25 mouse cellular contexts compared by ENCODE assay signal in the genomic region with DNA sequence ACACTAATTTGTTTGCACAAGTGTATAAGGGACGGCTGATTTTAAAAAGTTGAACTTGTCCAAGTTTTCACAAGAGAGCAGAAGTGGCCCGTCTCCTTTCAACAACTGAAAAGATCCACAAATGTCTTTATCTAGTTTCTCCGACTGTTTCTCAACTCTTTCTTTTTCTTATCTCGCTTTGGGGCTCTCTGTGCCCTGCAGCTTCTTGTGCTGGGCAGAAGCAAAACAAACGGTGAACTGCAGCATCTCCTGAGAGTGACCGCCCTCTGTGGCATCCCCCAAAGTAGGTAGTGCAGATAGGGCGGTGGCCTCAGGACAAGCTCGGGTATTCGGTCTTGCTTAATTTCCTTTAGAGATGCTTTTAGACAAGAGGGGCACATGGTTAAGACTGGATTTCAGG.
DNase-seq lines count a peak whose midpoint lies in the region; ATAC-seq lines count a peak whose summit lies in the region.
"Had no signal": no experiment of that assay in that cellular context is flagged by ENCODE, and none has a peak within 500 bp of the region (broad histone marks: within the 10 kb centered on the region; RNA-seq: fewer than 3 reads in every experiment).

No protein-coding gene starts in this region.

- no peak for ATAC-seq in heart, embryonic 12.5 days (ENCODE audit: insufficient number of reproducible peaks, low FRiP score)
- peak; percentile 42; the same call in 1 of the 2 replicates for ATAC-seq in granulocyte monocyte progenitor cell, adult 5-6 weeks (replicated peaks; ENCODE audit: poor library complexity, severe bottlenecking)
- peak; percentile 67 for ATAC-seq in liver, embryonic 15.5 days (ENCODE audit: insufficient read depth)
- ATAC-seq in forebrain, embryonic 12.5 days (ENCODE audit: low FRiP score): no peak
- ATAC-seq in forebrain, embryonic 15.5 days (replicated peaks): no peak
- ATAC-seq in intestine, embryonic 15.5 days: no peak
- ATAC-seq: hindbrain, postnatal 0 days; intestine, postnatal 0 days; midbrain, embryonic 16.5 days had no signal

- no peaks in the 10 kb centered on the region for H3K27me3 ChIP-seq in heart, embryonic 12.5 days (replicated peaks)
- H3K27me3 ChIP-seq in liver, embryonic 15.5 days: no peaks in the 10 kb centered on the region
- no peaks in the 10 kb centered on the region for H3K27me3 ChIP-seq in forebrain, embryonic 12.5 days
- no peaks in the 10 kb centered on the region for H3K27me3 ChIP-seq in forebrain, embryonic 15.5 days
- H3K27me3 ChIP-seq in intestine, embryonic 15.5 days (replicated peaks): no peaks in the 10 kb centered on the region
- H3K27me3 ChIP-seq: heart, embryonic 13.5 days; limb, embryonic 12.5 days; neural tube, embryonic 13.5 days had no signal

- 33% methylated on average over 9 of the region's 9 CpGs for WGBS in heart, embryonic 12.5 days
- WGBS in liver, embryonic 15.5 days (ENCODE audit: insufficient replicate concordance): 15% methylated on average over 9 of the region's 9 CpGs
- 89% methylated on average over 9 of the region's 9 CpGs for WGBS in forebrain, embryonic 12.5 days
- WGBS in forebrain, embryonic 15.5 days: 91% methylated on average over 9 of the region's 9 CpGs
- WGBS in intestine, embryonic 15.5 days: 68% methylated on average over 9 of the region's 9 CpGs

- no peaks in the 10 kb centered on the region for H3K36me3 ChIP-seq in heart, embryonic 12.5 days
- H3K36me3 ChIP-seq in liver, embryonic 15.5 days (replicated peaks): no peaks in the 10 kb centered on the region
- no peaks in the 10 kb centered on the region for H3K36me3 ChIP-seq in forebrain, embryonic 12.5 days (replicated peaks)
- H3K36me3 ChIP-seq in forebrain, embryonic 15.5 days: no peaks in the 10 kb centered on the region
- no peaks in the 10 kb centered on the region for H3K36me3 ChIP-seq in intestine, embryonic 15.5 days
- H3K36me3 ChIP-seq: limb, embryonic 12.5 days; neural tube, embryonic 13.5 days had no signal

- no peak overlapping the region for H3K4me2 ChIP-seq in heart, embryonic 12.5 days
- H3K4me2 ChIP-seq in liver, embryonic 15.5 days: peak overlapping the region; percentile 23; the same call in 1 of the 2 replicates
- H3K4me2 ChIP-seq in forebrain, embryonic 12.5 days: no peak overlapping the region
- H3K4me2 ChIP-seq in forebrain, embryonic 15.5 days (replicated peaks): no peak overlapping the region
- H3K4me2 ChIP-seq in intestine, embryonic 15.5 days (replicated peaks): no peak overlapping the region
- H3K4me2 ChIP-seq: heart, embryonic 13.5 days; limb, embryonic 12.5 days; neural tube, embryonic 13.5 days had no signal

- DNase-seq in heart, adult 11 months: peak; percentile 61
- DNase-seq: adrenal gland, adult 8-10 months; cerebellum, adult 8-10 months; heart, adult 18-20 months; heart, postnatal 14 days; kidney, postnatal 4 days; lung, adult 2 months; lung, postnatal 14 days; retina, postnatal 1 day; right cerebral cortex, postnatal 25 days; thymus, adult 18-20 months; thymus, postnatal 36 days had no signal

- no peaks in the 10 kb centered on the region for H3K9me3 ChIP-seq in heart, embryonic 12.5 days (replicated peaks)
- H3K9me3 ChIP-seq in liver, embryonic 15.5 days (replicated peaks): no peaks in the 10 kb centered on the region
- H3K9me3 ChIP-seq in forebrain, embryonic 12.5 days: no peaks in the 10 kb centered on the region
- H3K9me3 ChIP-seq in forebrain, embryonic 15.5 days: no peaks in the 10 kb centered on the region
- no peaks in the 10 kb centered on the region for H3K9me3 ChIP-seq in intestine, embryonic 15.5 days
- H3K9me3 ChIP-seq: heart, embryonic 13.5 days; limb, embryonic 12.5 days; neural tube, embryonic 13.5 days had no signal

- H3K27ac ChIP-seq in heart, embryonic 12.5 days (ENCODE audit: poor library complexity, severe bottlenecking): no peak overlapping the region
- peak overlapping the region; percentile 26; the same call in 1 of the 2 replicates for H3K27ac ChIP-seq in liver, embryonic 15.5 days (replicated peaks)
- H3K27ac ChIP-seq in forebrain, embryonic 12.5 days: no peak overlapping the region
- no peak overlapping the region for H3K27ac ChIP-seq in forebrain, embryonic 15.5 days (replicated peaks)
- no peak overlapping the region for H3K27ac ChIP-seq in intestine, embryonic 15.5 days
- H3K27ac ChIP-seq: heart, embryonic 13.5 days; hindbrain, postnatal 0 days; limb, embryonic 12.5 days; neural tube, embryonic 13.5 days had no signal

- no peak overlapping the region for H3K9ac ChIP-seq in heart, embryonic 12.5 days
- no peak overlapping the region for H3K9ac ChIP-seq in liver, embryonic 15.5 days
- no peak overlapping the region for H3K9ac ChIP-seq in forebrain, embryonic 12.5 days
- H3K9ac ChIP-seq in forebrain, embryonic 15.5 days (replicated peaks): no peak overlapping the region
- H3K9ac ChIP-seq in intestine, embryonic 15.5 days: no peak overlapping the region
- H3K9ac ChIP-seq: heart, embryonic 13.5 days; limb, embryonic 12.5 days; neural tube, embryonic 13.5 days had no signal

- peaks cover 5% of the 10 kb centered on the region; the same call in 1 of the 2 replicates for H3K4me1 ChIP-seq in heart, embryonic 12.5 days (replicated peaks)
- H3K4me1 ChIP-seq in liver, embryonic 15.5 days (replicated peaks): peaks cover 31% of the 10 kb centered on the region
- H3K4me1 ChIP-seq in forebrain, embryonic 12.5 days: peaks cover 4% of the 10 kb centered on the region; the same call in 1 of the 2 replicates
- no peaks in the 10 kb centered on the region for H3K4me1 ChIP-seq in forebrain, embryonic 15.5 days
- peaks cover 11% of the 10 kb centered on the region for H3K4me1 ChIP-seq in intestine, embryonic 15.5 days (replicated peaks)

- no peak overlapping the region for H3K4me3 ChIP-seq in heart, embryonic 12.5 days
- no peak overlapping the region for H3K4me3 ChIP-seq in liver, embryonic 15.5 days (replicated peaks)
- H3K4me3 ChIP-seq in forebrain, embryonic 12.5 days (replicated peaks): no peak overlapping the region
- H3K4me3 ChIP-seq in forebrain, embryonic 15.5 days: no peak overlapping the region
- no peak overlapping the region for H3K4me3 ChIP-seq in intestine, embryonic 15.5 days (replicated peaks)
- H3K4me3 ChIP-seq: heart, embryonic 13.5 days; limb, embryonic 12.5 days; myocyte; neural tube, embryonic 13.5 days had no signal

Comparison
In these comparisons a context has a peak if more than half of its experiments do, and no peak if none do; other contexts are left out.
1. ATAC-seq: peak in granulocyte monocyte progenitor cell, adult 5-6 weeks (single experiment) and liver, embryonic 15.5 days (single experiment); none in heart, embryonic 12.5 days (single experiment), forebrain, embryonic 12.5 days (single experiment), forebrain, embryonic 15.5 days (single experiment) and intestine, embryonic 15.5 days (single experiment).